ENCODE assay signal across 25 mouse cellular contexts in the genomic region with DNA sequence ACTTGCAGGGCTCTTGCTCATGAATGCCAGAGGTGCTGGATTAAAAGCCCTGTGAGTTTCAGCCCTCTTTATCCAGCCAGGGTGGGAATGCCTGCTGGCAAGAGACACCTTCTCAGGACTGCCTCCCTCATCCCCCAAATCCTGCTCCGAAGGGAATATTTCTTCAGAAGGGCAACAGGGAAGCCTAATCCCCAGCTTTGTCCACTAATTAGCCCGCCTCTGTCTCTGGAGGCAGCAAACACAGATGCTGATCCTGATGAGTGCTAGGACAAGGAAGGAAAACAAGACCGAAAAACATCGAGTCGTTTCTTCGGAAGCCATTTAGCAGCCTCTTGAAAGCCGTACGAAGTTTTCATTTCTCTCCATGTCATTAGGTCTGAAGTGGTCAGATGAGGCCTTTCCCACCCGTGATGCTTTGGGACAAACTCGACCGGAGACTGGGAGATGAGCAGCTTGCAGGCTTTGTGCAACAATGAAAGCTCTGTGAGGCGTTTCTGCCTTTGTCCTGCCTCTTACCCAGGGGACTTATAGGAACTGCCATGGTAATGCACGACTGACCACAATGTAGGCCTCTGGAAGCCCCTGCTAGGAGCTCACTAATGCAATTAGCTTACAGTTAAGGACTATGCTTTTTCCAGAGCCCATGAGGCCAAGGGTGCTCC. TPM values are rescaled to one million over a fixed set of nuclear protein-coding genes. Genes with fewer than 3 reads are reported as not detected.
DNase-seq lines count a peak whose midpoint lies in the region; ATAC-seq and TF ChIP-seq lines count a peak whose summit lies in the region.
"Had no signal": no experiment of that assay in that cellular context is flagged by ENCODE, and none has a peak within 500 bp of the region (broad histone marks: within the 10 kb centered on the region; RNA-seq: fewer than 3 reads in every experiment).

No protein-coding gene starts in this region.

- intact Hi-C loops in heart, postnatal 14 days (cut with DNase I), result no loop called here

- H3K27ac ChIP-seq in forebrain, postnatal 0 days (ENCODE audit: low read depth, low read length), result no peak overlapping the region
- H3K27ac ChIP-seq in midbrain, embryonic 12.5 days (replicated peaks), result peak overlapping the region; percentile 73
- no peak overlapping the region for H3K27ac ChIP-seq in thymus, adult 2 months (ENCODE audit: control insufficient read depth, insufficient read depth, low read length)
- H3K27ac ChIP-seq: liver, embryonic 14.5 days had no signal

- H3K4me3 ChIP-seq in forebrain, postnatal 0 days (ENCODE audit: low read depth, low read length), result no peak overlapping the region
- H3K4me3 ChIP-seq in midbrain, embryonic 12.5 days, result no peak overlapping the region
- no peak overlapping the region for H3K4me3 ChIP-seq in thymus, adult 2 months (ENCODE audit: control insufficient read depth, insufficient read depth, low read length)
- H3K4me3 ChIP-seq: heart, embryonic 12.5 days had no signal

- H3K4me2 ChIP-seq in forebrain, postnatal 0 days (ENCODE audit: low read depth), result no peak overlapping the region
- H3K4me2 ChIP-seq in midbrain, embryonic 12.5 days (replicated peaks), result peak overlapping the region; percentile 7; the same call in 1 of the 2 replicates
- H3K4me2 ChIP-seq: heart, embryonic 12.5 days had no signal

- no peak overlapping the region for H3K9ac ChIP-seq in forebrain, postnatal 0 days
- no peak overlapping the region; the same call in 1 of the 2 replicates for H3K9ac ChIP-seq in midbrain, embryonic 12.5 days (replicated peaks)
- H3K9ac ChIP-seq: heart, embryonic 12.5 days; liver, embryonic 14.5 days had no signal

- 0 out of 2 replicates have a peak, but pooled peaks cover 9% of the 10 kb centered on the region for H3K4me1 ChIP-seq in forebrain, postnatal 0 days (ENCODE audit: insufficient read depth)
- H3K4me1 ChIP-seq in midbrain, embryonic 12.5 days, result peaks cover 27% of the 10 kb centered on the region
- peaks cover 11% of the 10 kb centered on the region for H3K4me1 ChIP-seq in thymus, adult 2 months (replicated peaks; ENCODE audit: control insufficient read depth, insufficient read depth, low read length)

- TF ChIP-seq CTCF in forebrain, postnatal 0 days (IDR thresholded peaks at IDR 0.05; ENCODE audit: low read depth), result no peak
- TF ChIP-seq CTCF in thymus, adult 2 months (IDR thresholded peaks at IDR 0.05; ENCODE audit: borderline replicate concordance, control insufficient read depth, extremely low read depth, insufficient read depth, low read length, poor library complexity), result no peak

- DNase-seq in heart, adult 11 months, result peak; percentile 79
- DNase-seq in heart, postnatal 14 days, result no peak
- peak; percentile 50 for DNase-seq in embryo, embryonic 10 days (ENCODE audit: low spot score)
- peak; percentile 10 for DNase-seq in forebrain, postnatal 0 days
- no peak for DNase-seq in thymus, adult 2 months
- no peak for DNase-seq in urinary bladder, adult 2 months (ENCODE audit: low spot score)
- DNase-seq in urinary bladder, postnatal 25 days (ENCODE audit: low spot score), result no peak
- DNase-seq: cerebellum, adult 11 months; cerebellum, postnatal 25 days; gastrocnemius, postnatal 36 days; heart, postnatal 4 days; kidney, adult 2 months; kidney, postnatal 36 days; layer of hippocampus, postnatal 36 days; right cerebral cortex, adult 18-20 months; spleen, adult 18-20 months had no signal

- no peak for TF ChIP-seq POLR2A in thymus, adult 2 months (IDR thresholded peaks at IDR 0.05; ENCODE audit: control insufficient read depth, extremely low read depth, insufficient read depth, low read length, poor library complexity)

- H3K9me3 ChIP-seq in forebrain, postnatal 0 days (ENCODE audit: low read length), result no peaks in the 10 kb centered on the region
- no peaks in the 10 kb centered on the region for H3K9me3 ChIP-seq in midbrain, embryonic 12.5 days
- H3K9me3 ChIP-seq: heart, embryonic 12.5 days had no signal

- H3K27me3 ChIP-seq in forebrain, postnatal 0 days (ENCODE audit: insufficient read depth, low read length), result no peaks in the 10 kb centered on the region
- peaks cover 11% of the 10 kb centered on the region for H3K27me3 ChIP-seq in midbrain, embryonic 12.5 days
- H3K27me3 ChIP-seq in thymus, adult 2 months (ENCODE audit: control insufficient read depth, insufficient read depth, low read length), result no peaks in the 10 kb centered on the region; the same call in 1 of the 2 replicates
- H3K27me3 ChIP-seq: Patski had no signal

- H3K36me3 ChIP-seq in forebrain, postnatal 0 days (ENCODE audit: insufficient read depth), result no peaks in the 10 kb centered on the region
- no peaks in the 10 kb centered on the region for H3K36me3 ChIP-seq in midbrain, embryonic 12.5 days
- H3K36me3 ChIP-seq in thymus, adult 2 months (ENCODE audit: control insufficient read depth, insufficient read depth, low read length), result no peaks in the 10 kb centered on the region
- H3K36me3 ChIP-seq: heart, embryonic 12.5 days had no signal

- no peak for ATAC-seq in forebrain, postnatal 0 days
- peak; percentile 53; the same call in 1 of the 2 replicates for ATAC-seq in midbrain, embryonic 12.5 days (ENCODE audit: low FRiP score, low read depth)
- ATAC-seq: lung, postnatal 0 days; Patski had no signal

- WGBS in forebrain, postnatal 0 days, result 9% methylated on average over 13 of the region's 13 CpGs
- WGBS in midbrain, embryonic 12.5 days, result 8% methylated on average over 13 of the region's 13 CpGs
- WGBS in thymus, adult 2 months, result 95% methylated on average over 13 of the region's 13 CpGs

RNA-seq across cellular contexts. Expression of a gene that starts 4.8 kb away (rescaled TPM):
- 1 to 10 TPM; 3.9 to 4.2 TPM for total RNA-seq in heart, postnatal 14 days (2021)
- 28.5 and 48.9 TPM in 2 replicates for total RNA-seq in forebrain, postnatal 0 days (2014; rRNA removed)
- polyA plus RNA-seq in forebrain, postnatal 0 days (2015; fragmentation: Nextera tagmentation; extraction: Ambion mirVana), result 16.1 and 23.5 TPM in 2 replicates
- 36.8 and 39.6 TPM in 2 replicates for polyA plus RNA-seq in midbrain, embryonic 12.5 days (2016; fragmentation: Nextera tagmentation; extraction: Ambion mirVana)
- polyA plus RNA-seq in thymus, adult 2 months (2012; rRNA removed), result 6.1 and 7.0 TPM in 2 replicates
- 4.7 and 6.4 TPM in 2 replicates for polyA plus RNA-seq in urinary bladder, adult 2 months (2012; rRNA removed)
- total RNA-seq: neutrophil, adult 5-6 weeks had no signal

RNA-seq across cellular contexts. Expression of a gene that starts 51.3 kb away (rescaled TPM):
- total RNA-seq in heart, postnatal 14 days (2021), result not detected
- not detected in 2 replicates for total RNA-seq in forebrain, postnatal 0 days (2014; rRNA removed)
- not detected in 2 replicates for polyA plus RNA-seq in forebrain, postnatal 0 days (2015; fragmentation: Nextera tagmentation; extraction: Ambion mirVana)
- not detected in 2 replicates for polyA plus RNA-seq in midbrain, embryonic 12.5 days (2016; fragmentation: Nextera tagmentation; extraction: Ambion mirVana)
- not detected in 2 replicates for polyA plus RNA-seq in thymus, adult 2 months (2012; rRNA removed)
- not detected in 2 replicates for polyA plus RNA-seq in urinary bladder, adult 2 months (2012; rRNA removed)
- total RNA-seq: gastrocnemius, postnatal 36 days; heart, postnatal 4 days; layer of hippocampus, postnatal 36 days; megakaryocyte-erythroid progenitor cell, adult 5-6 weeks had no signal
- polyA plus RNA-seq: frontal cortex, adult 2 months; heart, embryonic 12.5 days; kidney, adult 2 months; limb, embryonic 11.5 days; liver, embryonic 14.5 days; lung, postnatal 0 days; Patski had no signal

Comparison
In these comparisons a context has a peak if more than half of its experiments do, and no peak if none do; other contexts are left out.
1. DNase-seq: peak in heart, adult 11 months (single experiment), embryo, embryonic 10 days (single experiment) and forebrain, postnatal 0 days (single experiment); none in heart, postnatal 14 days (0 of 2), thymus, adult 2 months (single experiment), urinary bladder, adult 2 months (single experiment) and urinary bladder, postnatal 25 days (single experiment).